Comparison of ENCODE assay signal across 15 mouse cellular contexts in the genomic region with DNA sequence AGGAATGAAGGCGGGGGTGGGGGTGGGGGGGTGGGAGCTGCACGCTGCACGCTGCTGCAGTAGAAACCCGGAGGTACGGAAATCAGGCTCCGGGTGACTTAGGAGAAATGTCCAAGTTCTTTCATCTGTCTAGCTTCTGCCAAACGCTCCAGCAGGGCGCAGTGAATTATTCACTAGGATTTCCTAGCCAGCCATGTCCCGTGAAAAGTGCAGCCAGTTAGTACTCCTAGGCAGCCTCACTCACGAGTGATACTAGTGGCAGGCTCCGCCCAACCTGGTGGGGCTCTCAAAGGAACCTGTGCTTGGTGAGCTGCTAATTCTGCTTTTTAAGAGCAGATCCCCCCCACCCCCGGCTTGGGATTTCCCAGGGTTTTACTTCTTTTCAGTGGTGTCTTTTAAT. TPM values are rescaled to one million over a fixed set of nuclear protein-coding genes. Genes with fewer than 3 reads are reported as not detected.
A peak's percentile ranks its signal among the peaks of the same experiment; 100 is the strongest.
DNase-seq lines count a peak whose midpoint lies in the region; ATAC-seq and TF ChIP-seq lines count a peak whose summit lies in the region.
"Had no signal": no experiment of that assay in that cellular context is flagged by ENCODE, and none has a peak within 500 bp of the region (broad histone marks: within the 10 kb centered on the region; RNA-seq: fewer than 3 reads in every experiment).

No protein-coding gene starts in this region.

- TF ChIP-seq CTCF in heart, postnatal 0 days (IDR thresholded peaks at IDR 0.05; ENCODE audit: low read depth), result no peak

- ATAC-seq in heart, postnatal 0 days (ENCODE audit: insufficient read depth, low read depth), result no peak
- ATAC-seq: activated CD4-positive, CD25-positive, alpha-beta regulatory T cell, adult 4 months; forebrain, postnatal 0 days had no signal

- no peak overlapping the region for H3K4me3 ChIP-seq in heart, postnatal 0 days (ENCODE audit: low read depth, low read length)
- H3K4me3 ChIP-seq: hindbrain, embryonic 10.5 days; left cerebral cortex, adult 2 months; midbrain, embryonic 12.5 days had no signal

- TF ChIP-seq EP300 in heart, postnatal 0 days (IDR thresholded peaks at IDR 0.05; ENCODE audit: low read depth), result no peak

- H3K27me3 ChIP-seq in heart, postnatal 0 days (ENCODE audit: control insufficient read depth, insufficient read depth, low read length), result no peaks in the 10 kb centered on the region
- H3K27me3 ChIP-seq: midbrain, embryonic 12.5 days had no signal

- no peaks in the 10 kb centered on the region for H3K9me3 ChIP-seq in heart, postnatal 0 days (replicated peaks; ENCODE audit: control insufficient read depth, low read length)
- H3K9me3 ChIP-seq: hindbrain, embryonic 10.5 days; midbrain, embryonic 12.5 days had no signal

- no peak for DNase-seq in heart, postnatal 0 days (ENCODE audit: low spot score)
- no peak for DNase-seq in heart, postnatal 25 days (ENCODE audit: low spot score)
- peak; percentile 67 for DNase-seq in kidney, adult 8-10 months
- peak; percentile 13 for DNase-seq in liver
- no peak for DNase-seq in cerebellum, adult 11 months
- no peak for DNase-seq in frontal cortex, postnatal 25 days (ENCODE audit: low spot score in 2 of 2)
- DNase-seq in spleen, postnatal 10 days (ENCODE audit: low spot score in 2 of 2), result no peak
- DNase-seq: cerebellum, adult 8-10 months; forebrain, postnatal 0 days; gastrocnemius, postnatal 36 days; lung, postnatal 36 days had no signal

- H3K4me1 ChIP-seq in heart, postnatal 0 days (ENCODE audit: control insufficient read depth, insufficient read depth), result peaks cover 17% of the 10 kb centered on the region

- H3K4me2 ChIP-seq in heart, postnatal 0 days (ENCODE audit: low read depth, low read length), result peak overlapping the region; percentile 12; the same call in 1 of the 2 replicates
- H3K4me2 ChIP-seq: midbrain, embryonic 12.5 days had no signal

- no peaks in the 10 kb centered on the region for H3K36me3 ChIP-seq in heart, postnatal 0 days (replicated peaks; ENCODE audit: control insufficient read depth, insufficient read depth, low read length)
- H3K36me3 ChIP-seq: midbrain, embryonic 12.5 days had no signal

- intact Hi-C loops in heart, postnatal 25 days (cut with DNase I), result no loop called here

- peak overlapping the region; percentile 13; the same call in 1 of the 2 replicates for H3K27ac ChIP-seq in heart, postnatal 0 days (ENCODE audit: low read depth)
- H3K27ac ChIP-seq: hindbrain, embryonic 10.5 days; left cerebral cortex, adult 2 months; midbrain, embryonic 12.5 days had no signal

- 67% methylated on average over 12 of the region's 12 CpGs for WGBS in heart, postnatal 0 days

- H3K9ac ChIP-seq in heart, postnatal 0 days (replicated peaks; ENCODE audit: low read depth, low read length), result no peak overlapping the region
- H3K9ac ChIP-seq: forebrain, postnatal 0 days; midbrain, embryonic 12.5 days had no signal

RNA-seq across cellular contexts. Expression of a gene that starts 3.9 kb away (rescaled TPM):
- 624 and 648 TPM in 2 replicates for total RNA-seq in heart, postnatal 0 days (2014; rRNA removed; ENCODE audit: low replicate concordance)
- 605 and 617 TPM in 2 replicates for polyA plus RNA-seq in heart, postnatal 0 days (2015; fragmentation: Nextera tagmentation; extraction: Ambion mirVana)
- total RNA-seq in heart, postnatal 25 days (2021), result 100 to 1,000 TPM; 828 to 869 TPM

RNA-seq across cellular contexts. Expression of a gene that starts 31.2 kb away (rescaled TPM):
- total RNA-seq in heart, postnatal 0 days (2014; rRNA removed; ENCODE audit: low replicate concordance), result 8.7 and 12.5 TPM in 2 replicates
- 7.2 and 7.8 TPM in 2 replicates for polyA plus RNA-seq in heart, postnatal 0 days (2015; fragmentation: Nextera tagmentation; extraction: Ambion mirVana)
- total RNA-seq in heart, postnatal 25 days (2021), result 10 to 100 TPM; 11.5 to 13.0 TPM

RNA-seq across cellular contexts. Expression of a gene that starts 59.3 kb away (rescaled TPM):
- total RNA-seq in heart, postnatal 0 days (2014; rRNA removed; ENCODE audit: low replicate concordance), result 65.4 and 65.9 TPM in 2 replicates
- 283 and 292 TPM in 2 replicates for polyA plus RNA-seq in heart, postnatal 0 days (2015; fragmentation: Nextera tagmentation; extraction: Ambion mirVana)
- total RNA-seq in heart, postnatal 25 days (2021), result 10 to 100 TPM; 84.4 to 96.1 TPM

Comparison
In these comparisons a context has a peak if more than half of its experiments do, and no peak if none do; other contexts are left out.
1. DNase-seq: peak in kidney, adult 8-10 months (2 of 2) and liver (single experiment); none in heart, postnatal 0 days (single experiment), heart, postnatal 25 days (single experiment), cerebellum, adult 11 months (single experiment), frontal cortex, postnatal 25 days (0 of 2) and spleen, postnatal 10 days (0 of 2).